Mouse (Mus musculus): ENCODE results near the gene Mvb12a. TPM values are rescaled to one million over a fixed set of nuclear protein-coding genes. Genes with fewer than 3 reads are reported as not detected.

Mvb12a gene
- polyA plus RNA-seq, 1 experiment from 2014 or later, result 129 TPM

- 87% methylated on average over 8 of the region's 8 CpGs for WGBS
- H3K4me3 ChIP-seq (replicated peaks; ENCODE audit: low read depth, low read length), result no peak overlapping the region
- H3K9ac ChIP-seq (ENCODE audit: low read depth, low read length), result 0 out of 2 replicates have a peak overlapping the region, but pooled peaks have one; percentile 14
- H3K27me3 ChIP-seq (ENCODE audit: insufficient read depth, low read length), result no peaks in the 10 kb centered on the region
- H3K27ac ChIP-seq, result no peak overlapping the region
- no peak overlapping the region for H3K4me2 ChIP-seq (ENCODE audit: low read length)
- ATAC-seq (replicated peaks; ENCODE audit: low FRiP score, low read depth) (no peak), DNase-seq (ENCODE audit: low spot score) (no peak)
- H3K9me3 ChIP-seq (replicated peaks; ENCODE audit: low read length), result no peaks in the 10 kb centered on the region
- H3K36me3 ChIP-seq (ENCODE audit: insufficient read depth, low read length), result no peaks in the 10 kb centered on the region
- peaks cover 22% of the 10 kb centered on the region; the same call in 1 of the 2 replicates for H3K4me1 ChIP-seq (replicated peaks; ENCODE audit: insufficient read depth, low read length)
- no peak for TF ChIP-seq CTCF (IDR thresholded peaks at IDR 0.05; ENCODE audit: low read depth)
Measured at GRCm38 (mm10) chr8:71593556-71594323, 51.0 kb downstream of the Mvb12a start.

- no peak overlapping the region for H3K4me2 ChIP-seq (ENCODE audit: low read length)
- TF ChIP-seq CTCF (IDR thresholded peaks at IDR 0.05; ENCODE audit: low read depth), result no peak
- WGBS, result 83% methylated on average over 4 of the region's 4 CpGs
- no peak for DNase-seq (ENCODE audit: low spot score)
- H3K4me3 ChIP-seq (replicated peaks; ENCODE audit: low read depth, low read length), result no peak overlapping the region
- no peaks in the 10 kb centered on the region for H3K27me3 ChIP-seq (ENCODE audit: insufficient read depth, low read length)
- no peak for ATAC-seq (replicated peaks; ENCODE audit: low FRiP score, low read depth)
- no peak overlapping the region for H3K9ac ChIP-seq (ENCODE audit: low read depth, low read length)
- no peak overlapping the region for H3K27ac ChIP-seq
- H3K36me3 ChIP-seq (ENCODE audit: insufficient read depth, low read length), result no peaks in the 10 kb centered on the region
- peaks cover 22% of the 10 kb centered on the region; the same call in 1 of the 2 replicates for H3K4me1 ChIP-seq (replicated peaks; ENCODE audit: insufficient read depth, low read length)
- H3K9me3 ChIP-seq (replicated peaks; ENCODE audit: low read length), result no peaks in the 10 kb centered on the region
Measured at GRCm38 (mm10) chr8:71594324-71594722, 51.6 kb downstream of the Mvb12a start.

- Histone ChIP-seq H3K9me3 (replicated peaks; ENCODE audit: low read length) (no peaks in the 10 kb centered on the region), H3K36me3 (ENCODE audit: insufficient read depth, low read length) (no peaks in the 10 kb centered on the region), H3K27ac (no peak overlapping the region), H3K27me3 (ENCODE audit: insufficient read depth, low read length) (no peaks in the 10 kb centered on the region), H3K4me2 (ENCODE audit: low read length) (no peak overlapping the region), H3K9ac (ENCODE audit: low read depth, low read length) (0 out of 2 replicates have a peak overlapping the region, but pooled peaks have one; percentile 23), H3K4me1 (replicated peaks; ENCODE audit: insufficient read depth, low read length) (peaks cover 22% of the 10 kb centered on the region; the same call in 1 of the 2 replicates), H3K4me3 (replicated peaks; ENCODE audit: low read depth, low read length) (no peak overlapping the region)
- WGBS, result 7% methylated on average over 27 of the region's 27 CpGs
- DNase-seq (ENCODE audit: low spot score) (peak; percentile 90), ATAC-seq (replicated peaks; ENCODE audit: low FRiP score, low read depth) (peak; percentile 22; the same call in 1 of the 2 replicates)
- peak; percentile 100 for TF ChIP-seq CTCF (IDR thresholded peaks at IDR 0.05; ENCODE audit: low read depth)
Measured at GRCm38 (mm10) chr8:71595862-71596261, 53.1 kb downstream of the Mvb12a start.

GRCm38 (mm10) chr8:71596384-71596783, 53.7 kb downstream of the Mvb12a start:
- Histone ChIP-seq H3K36me3 (ENCODE audit: insufficient read depth, low read length) (no peaks in the 10 kb centered on the region), H3K4me2 (ENCODE audit: low read length) (no peak overlapping the region), H3K9ac (ENCODE audit: low read depth, low read length) (0 out of 2 replicates have a peak overlapping the region, but pooled peaks have one; percentile 23), H3K4me3 (replicated peaks; ENCODE audit: low read depth, low read length) (no peak overlapping the region), H3K4me1 (replicated peaks; ENCODE audit: insufficient read depth, low read length) (peaks cover 22% of the 10 kb centered on the region; the same call in 1 of the 2 replicates), H3K27ac (no peak overlapping the region), H3K27me3 (ENCODE audit: insufficient read depth, low read length) (no peaks in the 10 kb centered on the region), H3K9me3 (replicated peaks; ENCODE audit: low read length) (no peaks in the 10 kb centered on the region)
- no peak for TF ChIP-seq CTCF (IDR thresholded peaks at IDR 0.05; ENCODE audit: low read depth)
- WGBS, result 55% methylated on average over 6 of the region's 6 CpGs
- DNase-seq (ENCODE audit: low spot score), result no peak
- ATAC-seq (replicated peaks; ENCODE audit: low FRiP score, low read depth), result no peak

- H3K27me3 ChIP-seq (ENCODE audit: insufficient read depth, low read length), result 0 out of 2 replicates have a peak, but pooled peaks cover 1% of the 10 kb centered on the region
- H3K9ac ChIP-seq (ENCODE audit: low read depth, low read length), result no peak overlapping the region
- DNase-seq (ENCODE audit: low spot score) (no peak), ATAC-seq (replicated peaks; ENCODE audit: low FRiP score, low read depth) (no peak)
- WGBS, result 78% methylated on average over 4 of the region's 4 CpGs
- H3K4me3 ChIP-seq (replicated peaks; ENCODE audit: low read depth, low read length), result no peak overlapping the region
- H3K4me1 ChIP-seq (replicated peaks; ENCODE audit: insufficient read depth, low read length), result peaks cover 22% of the 10 kb centered on the region; the same call in 1 of the 2 replicates
- no peaks in the 10 kb centered on the region for H3K36me3 ChIP-seq (ENCODE audit: insufficient read depth, low read length)
- H3K9me3 ChIP-seq (replicated peaks; ENCODE audit: low read length), result no peaks in the 10 kb centered on the region
- H3K27ac ChIP-seq, result no peak overlapping the region
- H3K4me2 ChIP-seq (ENCODE audit: low read length), result no peak overlapping the region
- TF ChIP-seq CTCF (IDR thresholded peaks at IDR 0.05; ENCODE audit: low read depth), result no peak
Measured at GRCm38 (mm10) chr8:71596798-71597197, 54.1 kb downstream of the Mvb12a start.

GRCm38 (mm10) chr8:71597451-71597850, 54.7 kb downstream of the Mvb12a start, which contains the start of gene Fam129c:
TSS of gene Fam129c (plus strand) at chr8:71597648.
- Histone ChIP-seq H3K27ac (no peak within 1 kb of the TSS), H3K27me3 (ENCODE audit: insufficient read depth, low read length) (peaks cover 4% of the 10 kb centered on the region; the same call in 1 of the 2 replicates), H3K36me3 (ENCODE audit: insufficient read depth, low read length) (no peaks in the 10 kb centered on the region), H3K9me3 (replicated peaks; ENCODE audit: low read length) (no peaks in the 10 kb centered on the region), H3K4me1 (replicated peaks; ENCODE audit: insufficient read depth, low read length) (peaks cover 28% of the 10 kb centered on the region), H3K9ac (ENCODE audit: low read depth, low read length) (no peak within 1 kb of the TSS), H3K4me2 (ENCODE audit: low read length) (no peak within 1 kb of the TSS), H3K4me3 (replicated peaks; ENCODE audit: low read depth, low read length) (no peak within 1 kb of the TSS)
- DNase-seq (ENCODE audit: low spot score) (no peak), ATAC-seq (replicated peaks; ENCODE audit: low FRiP score, low read depth) (no peak)
- WGBS, result 74% methylated on average over 3 of the region's 3 CpGs
- no peak for TF ChIP-seq CTCF (IDR thresholded peaks at IDR 0.05; ENCODE audit: low read depth)

Other genes starting within 250 kb of the Mvb12a start
- gene Use1, start 176.1 kb upstream of the Mvb12a start, polyA plus RNA-seq (2015; fragmentation: Nextera tagmentation; extraction: Ambion mirVana), result 129 and 140 TPM in 2 replicates
- 8.1 and 8.4 TPM in 2 replicates for gene Ocel1, start 171.6 kb upstream of the Mvb12a start, polyA plus RNA-seq (2015; fragmentation: Nextera tagmentation; extraction: Ambion mirVana)
- 110 and 138 TPM in 2 replicates for gene Nr2f6, start 161.0 kb upstream of the Mvb12a start, polyA plus RNA-seq (2015; fragmentation: Nextera tagmentation; extraction: Ambion mirVana)
- 18.8 and 20.4 TPM in 2 replicates for gene Ushbp1, start 147.1 kb upstream of the Mvb12a start, polyA plus RNA-seq (2015; fragmentation: Nextera tagmentation; extraction: Ambion mirVana)
- gene Babam1, start 146.1 kb upstream of the Mvb12a start, polyA plus RNA-seq (2015; fragmentation: Nextera tagmentation; extraction: Ambion mirVana), result 92.3 and 96.4 TPM in 2 replicates
- 7.9 and 9.2 TPM in 2 replicates for gene Ankle1, start 136.9 kb upstream of the Mvb12a start, polyA plus RNA-seq (2015; fragmentation: Nextera tagmentation; extraction: Ambion mirVana)
- gene Abhd8, start 79.3 kb upstream of the Mvb12a start, polyA plus RNA-seq (2015; fragmentation: Nextera tagmentation; extraction: Ambion mirVana), result 35.0 and 38.3 TPM in 2 replicates
- 242 and 245 TPM in 2 replicates for gene Mrpl34, start 78.0 kb upstream of the Mvb12a start, polyA plus RNA-seq (2015; fragmentation: Nextera tagmentation; extraction: Ambion mirVana)
- 88.0 and 93.7 TPM in 2 replicates for gene Dda1, start 73.7 kb upstream of the Mvb12a start, polyA plus RNA-seq (2015; fragmentation: Nextera tagmentation; extraction: Ambion mirVana)
- gene Ano8, start 57.0 kb upstream of the Mvb12a start, polyA plus RNA-seq (2015; fragmentation: Nextera tagmentation; extraction: Ambion mirVana), result 0.84 and 1.4 TPM in 2 replicates
- 14.5 and 14.6 TPM in 2 replicates for gene Gtpbp3, start 54.8 kb upstream of the Mvb12a start, polyA plus RNA-seq (2015; fragmentation: Nextera tagmentation; extraction: Ambion mirVana)
- 182 and 208 TPM in 2 replicates for gene Plvap, start 31.2 kb upstream of the Mvb12a start, polyA plus RNA-seq (2015; fragmentation: Nextera tagmentation; extraction: Ambion mirVana)
- gene Ccdc194, start 17.2 kb upstream of the Mvb12a start, polyA plus RNA-seq (2015; fragmentation: Nextera tagmentation; extraction: Ambion mirVana), result 0.19 and 0.20 TPM in 2 replicates
- gene Bst2, start 5.5 kb upstream of the Mvb12a start, polyA plus RNA-seq (2015; fragmentation: Nextera tagmentation; extraction: Ambion mirVana), result 106 and 124 TPM in 2 replicates
- gene Tmem221, start 15.9 kb downstream of the Mvb12a start, polyA plus RNA-seq (2015; fragmentation: Nextera tagmentation; extraction: Ambion mirVana), result 17.1 and 19.1 TPM in 2 replicates
- 0.13 and 0.20 TPM in 2 replicates for gene Nxnl1, start 23.7 kb downstream of the Mvb12a start, polyA plus RNA-seq (2015; fragmentation: Nextera tagmentation; extraction: Ambion mirVana)
- gene Slc27a1, start 26.0 kb downstream of the Mvb12a start, polyA plus RNA-seq (2015; fragmentation: Nextera tagmentation; extraction: Ambion mirVana), result 50.5 and 53.7 TPM in 2 replicates
- gene Pgls, start 49.3 kb downstream of the Mvb12a start, polyA plus RNA-seq (2015; fragmentation: Nextera tagmentation; extraction: Ambion mirVana), result 279 and 296 TPM in 2 replicates
- 2.5 and 2.8 TPM in 2 replicates for gene Fam129c, start 54.7 kb downstream of the Mvb12a start, polyA plus RNA-seq (2015; fragmentation: Nextera tagmentation; extraction: Ambion mirVana)
- 64.1 and 66.2 TPM in 2 replicates for gene Colgalt1, start 68.1 kb downstream of the Mvb12a start, polyA plus RNA-seq (2015; fragmentation: Nextera tagmentation; extraction: Ambion mirVana)
- 0.50 and 0.60 TPM in 2 replicates for gene Unc13a, start 128.8 kb downstream of the Mvb12a start, polyA plus RNA-seq (2015; fragmentation: Nextera tagmentation; extraction: Ambion mirVana)
- gene Jak3, start 133.4 kb downstream of the Mvb12a start, polyA plus RNA-seq (2015; fragmentation: Nextera tagmentation; extraction: Ambion mirVana), result 5.3 TPM in 2 replicates
- 1.3 TPM in 2 replicates for gene Insl3, start 146.3 kb downstream of the Mvb12a start, polyA plus RNA-seq (2015; fragmentation: Nextera tagmentation; extraction: Ambion mirVana)
- gene B3gnt3, start 158.9 kb downstream of the Mvb12a start, polyA plus RNA-seq (2015; fragmentation: Nextera tagmentation; extraction: Ambion mirVana), result 4.3 TPM in 2 replicates
- 3.4 and 4.1 TPM in 2 replicates for gene Fcho1, start 182.8 kb downstream of the Mvb12a start, polyA plus RNA-seq (2015; fragmentation: Nextera tagmentation; extraction: Ambion mirVana)